Mouse (Mus musculus): Measurements from ENCODE around the gene Trap1. TPM values are rescaled to one million over a fixed set of nuclear protein-coding genes. Genes with fewer than 3 reads are reported as not detected.
"Not testable (repeated sequence)": the region's sequence is repeated elsewhere in the genome, so short reads cannot be mapped to it uniquely, and the experiment has no call there.

Gene Trap1
- polyA plus RNA-seq, 1 experiment from 2014 or later: 102 TPM

DNA sequence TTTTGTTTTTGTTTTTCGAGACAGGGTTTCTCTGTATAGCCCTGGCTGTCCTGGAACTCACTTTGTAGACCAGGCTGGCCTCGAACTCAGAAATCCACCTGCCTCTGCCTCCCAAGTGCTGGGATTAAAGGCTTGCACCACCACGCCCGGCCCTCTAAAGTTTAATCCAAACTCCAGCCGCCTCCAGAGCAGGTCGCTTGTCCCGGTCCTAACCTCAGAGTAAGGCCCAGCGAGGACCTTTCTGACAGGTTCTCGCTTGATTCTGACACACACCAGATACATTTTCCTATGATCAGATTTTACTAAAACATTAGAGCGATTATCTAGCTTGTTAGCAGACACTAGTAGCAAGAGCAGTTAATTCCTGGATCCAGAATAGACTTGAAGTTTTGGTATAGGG lies 675 bp upstream of the Trap1 start:
- Histone ChIP-seq H3K27ac (0 out of 2 replicates have a peak overlapping the region, but pooled peaks have one; percentile 92), H3K4me3 (peak overlapping the region; percentile 90), H3K4me1 (replicated peaks) (peaks cover 47% of the 10 kb centered on the region), H3K4me2 (peak overlapping the region; percentile 69)
- H3K9me3 ChIP-seq (replicated peaks); ATAC-seq (replicated peaks; ENCODE audit: insufficient number of reproducible peaks, insufficient read depth, low FRiP score, low read depth); H3K27me3 ChIP-seq; H3K36me3 ChIP-seq; H3K9ac ChIP-seq: not testable (repeated sequence)
- 67% methylated on average over 10 of the region's 10 CpGs for WGBS

GRCm38 (mm10) chr16:4074836-4075235 lies 2.8 kb downstream of the Trap1 start:
- no peak for ATAC-seq (replicated peaks; ENCODE audit: insufficient number of reproducible peaks, insufficient read depth, low FRiP score, low read depth)
- no peak overlapping the region for H3K4me2 ChIP-seq
- WGBS: 56% methylated on average over 3 of the region's 3 CpGs
- no peak overlapping the region for H3K4me3 ChIP-seq
- no peak overlapping the region for H3K9ac ChIP-seq
- H3K27ac ChIP-seq: no peak overlapping the region
- H3K27me3 ChIP-seq: no peaks in the 10 kb centered on the region
- H3K9me3 ChIP-seq (replicated peaks): no peaks in the 10 kb centered on the region
- no peaks in the 10 kb centered on the region for H3K36me3 ChIP-seq
- peaks cover 35% of the 10 kb centered on the region for H3K4me1 ChIP-seq (replicated peaks)

GRCm38 (mm10) chr16:4074297-4074696 lies 3.3 kb downstream of the Trap1 start:
- Histone ChIP-seq H3K4me3 (no peak overlapping the region), H3K27me3 (no peaks in the 10 kb centered on the region), H3K27ac (no peak overlapping the region), H3K36me3 (no peaks in the 10 kb centered on the region), H3K4me2 (no peak overlapping the region), H3K9ac (no peak overlapping the region), H3K9me3 (replicated peaks) (no peaks in the 10 kb centered on the region), H3K4me1 (replicated peaks) (peaks cover 32% of the 10 kb centered on the region)
- ATAC-seq (replicated peaks; ENCODE audit: insufficient number of reproducible peaks, insufficient read depth, low FRiP score, low read depth): no peak
- WGBS: 66% methylated on average over 6 of the region's 6 CpGs

DNA sequence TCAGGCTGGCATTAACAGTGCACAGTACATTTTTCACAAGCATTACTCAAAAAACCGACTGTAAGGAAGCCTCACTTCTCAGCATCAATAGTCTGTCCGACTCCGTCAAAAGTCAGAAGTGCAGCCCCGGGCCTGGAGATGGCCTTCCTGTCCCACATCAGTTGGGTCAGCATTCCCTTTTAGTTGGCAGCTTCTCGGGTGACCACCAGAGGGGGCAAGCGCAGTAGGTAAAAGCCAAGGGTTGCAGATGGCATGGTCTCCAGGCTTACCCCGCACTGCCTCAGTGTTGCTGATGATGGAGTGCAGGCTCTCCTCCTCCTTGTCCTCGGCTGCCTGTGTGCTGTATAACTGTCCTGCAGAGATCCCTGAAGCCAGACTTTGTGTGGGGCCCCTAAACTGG lies 9.0 kb downstream of the Trap1 start:
- Histone ChIP-seq H3K27me3 (no peaks in the 10 kb centered on the region), H3K36me3 (peaks cover 43% of the 10 kb centered on the region)
- WGBS: 54% methylated on average over 8 of the region's 8 CpGs

DNA sequence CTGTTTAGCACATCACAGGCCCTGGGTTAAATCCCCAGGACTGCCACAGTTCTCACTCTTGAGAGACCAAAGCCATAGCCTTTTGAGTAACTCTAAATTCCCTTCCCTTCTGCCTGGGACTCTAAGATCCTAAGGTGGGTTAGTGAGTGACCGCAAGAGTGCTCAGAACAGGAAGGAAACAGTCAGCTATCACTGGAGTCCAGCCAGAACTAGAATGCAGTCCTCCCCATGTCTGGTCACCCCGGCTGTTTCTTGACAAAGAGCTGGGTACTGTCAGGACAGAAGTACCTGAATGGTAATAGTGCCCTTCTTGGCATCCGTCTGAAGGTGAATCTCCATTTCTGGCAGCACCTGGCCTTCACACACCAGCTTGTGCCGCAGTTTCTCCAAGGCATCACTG lies 12.7 kb downstream of the Trap1 start:
- Histone ChIP-seq H3K27ac (no peak overlapping the region), H3K9ac (no peak overlapping the region), H3K4me2 (no peak overlapping the region), H3K36me3 (peaks cover 75% of the 10 kb centered on the region), H3K4me1 (replicated peaks) (no peaks in the 10 kb centered on the region), H3K27me3 (no peaks in the 10 kb centered on the region), H3K9me3 (replicated peaks) (no peaks in the 10 kb centered on the region), H3K4me3 (no peak overlapping the region)
- no peak for ATAC-seq (replicated peaks; ENCODE audit: insufficient number of reproducible peaks, insufficient read depth, low FRiP score, low read depth)
- 87% methylated on average over 4 of the region's 4 CpGs for WGBS

More for the DNA sequence above, 9.0 kb downstream of the Trap1 start:
- Histone ChIP-seq H3K9ac (no peak overlapping the region), H3K27ac (no peak overlapping the region), H3K9me3 (replicated peaks) (no peaks in the 10 kb centered on the region), H3K4me3 (no peak overlapping the region), H3K4me2 (no peak overlapping the region), H3K4me1 (replicated peaks) (no peaks in the 10 kb centered on the region)
- no peak for ATAC-seq (replicated peaks; ENCODE audit: insufficient number of reproducible peaks, insufficient read depth, low FRiP score, low read depth)

GRCm38 (mm10) chr16:4053811-4054210 lies 23.8 kb downstream of the Trap1 start:
- Histone ChIP-seq H3K4me1 (replicated peaks) (no peaks in the 10 kb centered on the region), H3K36me3 (peaks cover 79% of the 10 kb centered on the region), H3K27ac (no peak overlapping the region), H3K9me3 (replicated peaks) (no peaks in the 10 kb centered on the region), H3K27me3 (no peaks in the 10 kb centered on the region), H3K4me3 (no peak overlapping the region), H3K4me2 (no peak overlapping the region), H3K9ac (no peak overlapping the region)
- no peak for ATAC-seq (replicated peaks; ENCODE audit: insufficient number of reproducible peaks, insufficient read depth, low FRiP score, low read depth)
- 84% methylated on average over 3 of the region's 3 CpGs for WGBS

GRCm38 (mm10) chr16:4052601-4053000 lies 25.0 kb downstream of the Trap1 start:
- Histone ChIP-seq H3K4me3 (no peak overlapping the region), H3K9ac (no peak overlapping the region), H3K9me3 (replicated peaks) (no peaks in the 10 kb centered on the region), H3K27ac (no peak overlapping the region), H3K4me1 (replicated peaks) (no peaks in the 10 kb centered on the region), H3K36me3 (peaks cover 76% of the 10 kb centered on the region), H3K4me2 (no peak overlapping the region), H3K27me3 (no peaks in the 10 kb centered on the region)
- 94% methylated on average over 4 of the region's 4 CpGs for WGBS
- ATAC-seq (replicated peaks; ENCODE audit: insufficient number of reproducible peaks, insufficient read depth, low FRiP score, low read depth): no peak

DNA sequence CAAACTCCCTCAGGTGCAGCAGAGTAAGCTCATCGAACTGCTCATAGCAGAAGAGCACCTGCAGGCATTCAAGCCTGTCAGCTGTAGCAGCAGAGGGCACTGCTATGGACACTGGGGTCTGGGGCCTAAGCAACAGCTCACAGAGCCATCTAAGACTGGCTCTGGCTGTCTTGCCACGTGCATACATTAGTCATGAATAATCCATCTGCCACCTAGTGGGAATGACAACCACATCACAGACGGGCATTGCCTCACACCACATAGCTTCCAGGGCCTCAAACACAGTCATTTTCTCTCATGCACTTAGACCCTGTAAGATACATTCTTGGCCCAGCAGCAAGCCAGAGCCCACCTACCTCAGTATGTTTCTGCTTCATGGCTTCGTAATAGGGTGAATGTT lies 32.1 kb downstream of the Trap1 start:
- H3K4me2 ChIP-seq: no peak overlapping the region
- ATAC-seq (replicated peaks; ENCODE audit: insufficient number of reproducible peaks, insufficient read depth, low FRiP score, low read depth): no peak
- no peak overlapping the region for H3K9ac ChIP-seq
- peaks cover 75% of the 10 kb centered on the region for H3K36me3 ChIP-seq
- no peaks in the 10 kb centered on the region for H3K4me1 ChIP-seq (replicated peaks)
- 73% methylated on average over 4 of the region's 4 CpGs for WGBS
- no peaks in the 10 kb centered on the region for H3K27me3 ChIP-seq
- no peaks in the 10 kb centered on the region for H3K9me3 ChIP-seq (replicated peaks)
- H3K27ac ChIP-seq: no peak overlapping the region
- H3K4me3 ChIP-seq: no peak overlapping the region

- Histone ChIP-seq H3K4me1 (replicated peaks) (no peaks in the 10 kb centered on the region), H3K27ac (no peak overlapping the region), H3K27me3 (no peaks in the 10 kb centered on the region), H3K4me2 (no peak overlapping the region), H3K9ac (no peak overlapping the region), H3K36me3 (peaks cover 74% of the 10 kb centered on the region), H3K4me3 (no peak overlapping the region), H3K9me3 (replicated peaks) (no peaks in the 10 kb centered on the region)
- ATAC-seq (replicated peaks; ENCODE audit: insufficient number of reproducible peaks, insufficient read depth, low FRiP score, low read depth): no peak
- 95% methylated on average over 2 of the region's 2 CpGs for WGBS
Measured at GRCm38 (mm10) chr16:4044093-4044492, 33.5 kb downstream of the Trap1 start.

GRCm38 (mm10) chr16:4041646-4042045 lies 36.0 kb downstream of the Trap1 start:
- Histone ChIP-seq H3K36me3 (peaks cover 72% of the 10 kb centered on the region), H3K4me2 (no peak overlapping the region), H3K9ac (no peak overlapping the region), H3K27me3 (no peaks in the 10 kb centered on the region), H3K9me3 (replicated peaks) (no peaks in the 10 kb centered on the region), H3K4me1 (replicated peaks) (no peaks in the 10 kb centered on the region), H3K27ac (no peak overlapping the region), H3K4me3 (no peak overlapping the region)
- ATAC-seq (replicated peaks; ENCODE audit: insufficient number of reproducible peaks, insufficient read depth, low FRiP score, low read depth): no peak
- whole genome bisulfite sequencing: 96% methylated on average over 4 of the region's 4 CpGs

- ATAC-seq (replicated peaks; ENCODE audit: insufficient number of reproducible peaks, insufficient read depth, low FRiP score, low read depth): no peak
- 83% methylated on average over 5 of the region's 5 CpGs for WGBS
- H3K4me2 ChIP-seq: no peak overlapping the region
- H3K36me3 ChIP-seq: peaks cover 68% of the 10 kb centered on the region
- no peaks in the 10 kb centered on the region for H3K9me3 ChIP-seq (replicated peaks)
- H3K4me3 ChIP-seq: no peak overlapping the region
- H3K4me1 ChIP-seq (replicated peaks): no peaks in the 10 kb centered on the region
- no peak overlapping the region for H3K27ac ChIP-seq
- H3K27me3 ChIP-seq: no peaks in the 10 kb centered on the region
- no peak overlapping the region for H3K9ac ChIP-seq
Measured at GRCm38 (mm10) chr16:4040206-4040605, 37.4 kb downstream of the Trap1 start.

DNA sequence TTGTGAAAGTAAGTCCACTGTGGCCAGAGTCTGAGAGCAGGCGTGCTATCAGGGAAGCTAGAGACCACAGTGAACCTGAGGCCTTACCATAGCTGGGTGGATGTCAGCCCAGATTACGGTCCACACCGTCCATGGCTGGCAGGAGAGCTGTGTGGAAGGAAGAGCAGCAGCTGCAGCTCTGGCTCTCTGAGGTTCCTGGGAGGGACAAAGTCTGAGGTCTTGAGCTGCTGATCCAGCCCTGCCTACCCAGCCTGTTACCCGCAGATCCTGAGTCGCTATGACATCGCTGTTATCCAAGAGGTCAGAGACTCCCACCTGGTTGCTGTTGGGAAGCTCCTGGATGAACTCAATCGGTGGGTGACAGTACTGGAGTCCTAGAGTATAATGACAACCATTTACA lies 39.9 kb downstream of the Trap1 start:
- ATAC-seq (replicated peaks; ENCODE audit: insufficient number of reproducible peaks, insufficient read depth, low FRiP score, low read depth): no peak
- Histone ChIP-seq H3K4me2 (no peak overlapping the region), H3K36me3 (peaks cover 52% of the 10 kb centered on the region), H3K9me3 (replicated peaks) (no peaks in the 10 kb centered on the region), H3K9ac (no peak overlapping the region), H3K4me3 (no peak overlapping the region), H3K27ac (no peak overlapping the region), H3K4me1 (replicated peaks) (no peaks in the 10 kb centered on the region), H3K27me3 (no peaks in the 10 kb centered on the region)
- 93% methylated on average over 7 of the region's 7 CpGs for whole genome bisulfite sequencing
